Mouse (Mus musculus) left cerebral cortex, adult 18-20 months (tissue): Measurements from ENCODE around the gene Runx1. TPM values are rescaled to one million over a fixed set of nuclear protein-coding genes. Genes with fewer than 3 reads are reported as not detected.

ENCODE experiments used
- DNase-seq, 2 experiments: peaks; one replicate each; pipeline ENCODE4 v3.0.0; 2021 to 2022; ENCODE audit warnings: low spot score in 2 of 2, mixed read lengths in 1 of 2
- total RNA-seq, 2 experiments: library from RNA; stranded (reverse); gene quantifications; 2 replicates each; pipeline ENCODE4 v1.2.3; 2021

The Runx1 gene
- total RNA-seq, 2 experiments from 2014 or later, result 1.6 to 1.8 TPM

- DNase-seq, result no peak
Measured at GRCm38 (mm10) chr16:92580981-92581380, 245.0 kb downstream of the Runx1 start.

GRCm38 (mm10) chr16:92578915-92579653, 246.9 kb downstream of the Runx1 start:
- DNase-seq, result no peak

GRCm38 (mm10) chr16:92577381-92577780, 248.6 kb downstream of the Runx1 start:
- no peak for DNase-seq

GRCm38 (mm10) chr16:92575792-92576191, 250.2 kb downstream of the Runx1 start:
- DNase-seq, result no peak

GRCm38 (mm10) chr16:92573193-92573592, 252.8 kb downstream of the Runx1 start:
- no peak for DNase-seq

- DNase-seq, result no peak
Measured at GRCm38 (mm10) chr16:92571246-92571645, 254.7 kb downstream of the Runx1 start.

- no peak for DNase-seq
Measured at GRCm38 (mm10) chr16:92566146-92566545, 259.8 kb downstream of the Runx1 start.

GRCm38 (mm10) chr16:92565708-92566107, 260.2 kb downstream of the Runx1 start:
- peak; percentile 86 to 93 for DNase-seq

GRCm38 (mm10) chr16:92565291-92565690, 260.7 kb downstream of the Runx1 start:
- DNase-seq, result no peak

GRCm38 (mm10) chr16:92555051-92555450, 270.9 kb downstream of the Runx1 start:
- DNase-seq, result no peak

GRCm38 (mm10) chr16:92552858-92553257, 273.1 kb downstream of the Runx1 start:
- no peak for DNase-seq

- DNase-seq, result no peak
Measured at GRCm38 (mm10) chr16:92552106-92552382, 273.9 kb downstream of the Runx1 start.
